Mouse (Mus musculus) left cerebral cortex, adult 2 months (tissue): ENCODE measurements around the gene Ap4e1. TPM values are rescaled to one million over a fixed set of nuclear protein-coding genes. Genes with fewer than 3 reads are reported as not detected.
A peak's percentile ranks its signal among the peaks of the same experiment; 100 is the strongest.
"Not testable (repeated sequence)": the region's sequence is repeated elsewhere in the genome, so short reads cannot be mapped to it uniquely, and the experiment has no call there.

Experiments used
- DNase-seq, 2 experiments: peaks; one replicate each; pipeline ENCODE4 v3.0.0; 2021 to 2022; ENCODE audit warnings: low spot score in 2 of 2, mixed read lengths in 1 of 2; ENCODE audit errors: extremely low spot score in 1 of 2
- H3K27ac ChIP-seq: fragments of 200-600 bp; 2 replicates; pipeline ENCODE4 v1.8.1; 2022
- H3K4me3 ChIP-seq: fragments of 200-600 bp; 2 replicates; pipeline ENCODE4 v1.8.1; 2022
- CTCF ChIP-seq: fragments of 200-600 bp; IDR thresholded peaks from 2 replicates; pipeline ENCODE4 v1.8.1; 2022; ENCODE audit warnings: antibody characterized with exemption, mild to moderate bottlenecking, moderate library complexity
- intact Hi-C: fragments of 180-260 bp; cut with DNase I; formaldehyde crosslinking; loops from one replicate; pipeline ENCODE4 v1.15.1; 2025
- total RNA-seq, 2 experiments: library from RNA; stranded (reverse); gene quantifications; 2 replicates each; pipeline ENCODE4 v1.2.3; 2021

The Ap4e1 gene
- total RNA-seq, 2 experiments from 2014 or later, result 11.9 to 14.1 TPM

GRCm38 (mm10) chr2:127006634-127007370 is 1.7 kb upstream of the Ap4e1 start:
- TF ChIP-seq CTCF, result peak; percentile 69
- intact Hi-C loops, result loop anchor here (5.0 kb wide), 2 partner anchors 205 to 415 kb away; no protein-coding TSS in a partner anchor
- Histone ChIP-seq H3K4me3 (peak overlapping the region; percentile 26), H3K27ac (no peak overlapping the region)
- no peak for DNase-seq

DNA sequence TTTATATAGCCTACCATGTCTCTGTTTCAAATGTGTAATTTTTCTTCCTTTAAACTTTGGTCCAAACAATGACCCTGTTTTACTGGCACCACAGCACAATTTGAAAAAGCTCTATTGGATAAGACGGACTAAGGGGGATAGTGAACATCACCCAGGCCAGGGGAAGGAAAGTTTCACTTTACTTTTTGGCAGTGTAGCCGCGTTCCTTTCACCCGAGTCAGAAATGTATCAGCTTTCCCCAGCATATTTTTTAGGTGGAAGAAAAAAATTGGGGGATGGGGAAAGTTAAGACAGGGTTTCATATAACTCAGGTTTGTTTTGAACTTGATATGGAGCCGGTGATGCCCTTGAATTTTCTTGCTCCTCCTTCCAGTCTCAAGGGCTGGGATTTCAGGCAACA is 1.0 kb upstream of the Ap4e1 start:
- DNase-seq, result no peak
- intact Hi-C loops, result loop anchor here (5.0 kb wide), 2 partner anchors 205 to 415 kb away; no protein-coding TSS in a partner anchor
- no peak overlapping the region for H3K27ac ChIP-seq
- TF ChIP-seq CTCF, result no peak
- H3K4me3 ChIP-seq, result no peak overlapping the region

- DNase-seq, result peak; percentile 39 to 52
- H3K27ac ChIP-seq, result peak overlapping the region; percentile 81
- intact Hi-C loops, result no loop called here
- no peak overlapping the region for H3K4me3 ChIP-seq
- TF ChIP-seq CTCF, result no peak
Observed at GRCm38 (mm10) chr2:127035006-127035605, 26.6 kb downstream of the Ap4e1 start.

DNA sequence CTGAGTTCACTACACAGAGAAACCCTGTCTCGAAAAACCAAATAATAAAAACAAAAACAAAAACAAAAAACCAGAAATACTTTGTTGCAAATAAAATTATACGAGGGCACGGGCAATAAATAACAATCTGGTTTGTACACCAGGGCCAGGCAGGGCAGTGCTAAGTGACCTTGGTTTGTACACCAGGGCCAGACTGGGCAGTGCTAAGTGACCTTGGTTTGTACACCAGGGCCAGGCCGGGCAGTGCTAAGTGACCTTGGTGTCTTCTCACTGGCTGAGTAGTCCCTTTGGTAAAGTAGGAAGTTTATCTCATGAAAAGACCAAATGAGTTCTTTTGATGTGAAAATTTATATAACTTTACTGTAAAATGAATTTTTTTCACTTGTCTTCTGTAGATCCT is 28.8 kb downstream of the Ap4e1 start:
- no peak overlapping the region for H3K4me3 ChIP-seq

DNA sequence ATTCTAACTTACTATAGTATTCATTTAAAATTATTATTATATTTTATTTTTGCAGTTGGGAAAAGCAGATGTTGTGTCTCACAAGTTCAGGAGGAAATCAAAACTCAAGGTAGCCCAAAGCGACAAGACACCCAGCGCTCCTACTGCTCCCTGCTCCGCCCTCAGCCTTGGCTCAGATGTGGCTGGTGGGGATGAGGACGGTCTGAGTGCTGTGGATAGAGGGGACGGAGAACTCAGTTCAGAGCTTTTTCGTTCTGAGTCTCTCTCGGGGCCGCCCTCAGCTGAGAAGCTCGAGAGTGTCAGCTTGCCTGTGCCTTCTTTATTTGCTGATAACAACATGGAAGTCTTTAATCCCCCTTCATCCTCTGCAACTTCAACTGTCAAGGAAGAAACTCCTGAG is 53.0 kb downstream of the Ap4e1 start:
- H3K27ac ChIP-seq, result no peak overlapping the region
- intact Hi-C loops, result no loop called here
- no peak for TF ChIP-seq CTCF

More for the DNA sequence above, 28.8 kb downstream of the Ap4e1 start:
- H3K27ac ChIP-seq, result no peak overlapping the region
- no peak for TF ChIP-seq CTCF
- DNase-seq, result no peak
- intact Hi-C loops, result no loop called here

GRCm38 (mm10) chr2:127068806-127069205 is 60.3 kb downstream of the Ap4e1 start:
- no peak overlapping the region for H3K27ac ChIP-seq
- no peak overlapping the region for H3K4me3 ChIP-seq
- no peak for DNase-seq
- intact Hi-C loops, result no loop called here
- no peak for TF ChIP-seq CTCF

More for the DNA sequence above, 53.0 kb downstream of the Ap4e1 start:
- no peak overlapping the region for H3K4me3 ChIP-seq
- DNase-seq, result no peak

DNA sequence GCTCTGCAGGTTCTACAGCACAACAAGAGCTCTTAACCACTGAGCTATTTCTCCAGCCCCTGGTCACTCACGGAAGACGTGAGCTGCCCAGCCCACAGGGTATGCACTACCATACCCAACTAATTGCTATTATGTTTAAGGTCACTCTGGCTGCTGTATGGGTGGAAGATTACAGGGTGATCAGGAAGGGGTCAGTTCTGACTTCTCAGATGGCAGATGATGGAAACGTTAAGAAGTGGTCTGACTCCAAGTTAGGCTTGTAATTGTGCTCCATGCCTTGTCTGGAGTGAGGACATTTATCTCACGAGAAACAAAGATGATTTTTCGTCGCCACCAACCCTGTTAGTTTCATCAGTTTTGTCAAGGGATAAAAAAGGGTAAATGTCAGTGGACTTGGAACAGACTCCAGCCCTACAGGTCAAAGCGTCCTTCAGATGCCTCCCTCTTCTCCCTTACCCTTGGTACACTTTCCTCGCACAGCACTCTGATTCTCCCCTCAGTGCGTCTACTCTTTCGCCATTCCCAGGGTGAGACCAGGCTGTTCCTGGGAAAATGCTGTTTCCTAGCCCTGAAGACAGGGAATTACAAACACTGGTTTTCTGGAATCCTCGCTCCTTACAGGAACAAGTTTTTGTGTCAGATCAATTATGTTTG is 61.4 kb downstream of the Ap4e1 start:
- TF ChIP-seq CTCF, result no peak
- no peak overlapping the region for H3K27ac ChIP-seq

DNA sequence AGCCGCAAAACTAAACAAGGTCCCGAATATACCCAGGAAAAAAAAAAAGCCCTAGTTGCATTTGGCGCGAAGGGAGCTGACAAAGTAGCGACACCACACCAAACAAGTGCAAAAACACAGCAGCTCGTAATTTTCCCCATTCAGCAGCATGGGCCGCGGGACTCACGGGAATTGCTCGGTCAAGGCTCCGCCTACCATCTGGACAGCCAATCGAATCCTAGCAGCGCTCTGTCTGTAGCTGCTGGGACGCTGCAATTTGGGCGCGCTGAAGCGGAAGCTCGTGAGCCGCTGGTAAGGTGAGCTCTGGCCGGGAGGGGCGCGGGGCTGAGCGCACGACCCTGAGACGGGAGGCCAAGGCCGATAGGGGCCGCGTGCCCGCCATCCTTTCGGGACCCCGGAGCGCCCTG is 61.9 kb downstream of the Ap4e1 start, which contains the start of gene Blvra:
Gene Blvra (plus strand): TSS at position 231 of the 407 bp plus-strand sequence.
- intact Hi-C loops, result no loop called here
- DNase-seq, result peak; percentile 77 to 86
- Histone ChIP-seq H3K27ac (peak within 1 kb of the TSS; percentile 61), H3K4me3 (peak within 1 kb of the TSS; percentile 72)
- TF ChIP-seq CTCF, result no peak

More for the DNA sequence above, 61.4 kb downstream of the Ap4e1 start:
- no peak for DNase-seq
- intact Hi-C loops, result no loop called here
- peak overlapping the region; percentile 72 for H3K4me3 ChIP-seq

DNA sequence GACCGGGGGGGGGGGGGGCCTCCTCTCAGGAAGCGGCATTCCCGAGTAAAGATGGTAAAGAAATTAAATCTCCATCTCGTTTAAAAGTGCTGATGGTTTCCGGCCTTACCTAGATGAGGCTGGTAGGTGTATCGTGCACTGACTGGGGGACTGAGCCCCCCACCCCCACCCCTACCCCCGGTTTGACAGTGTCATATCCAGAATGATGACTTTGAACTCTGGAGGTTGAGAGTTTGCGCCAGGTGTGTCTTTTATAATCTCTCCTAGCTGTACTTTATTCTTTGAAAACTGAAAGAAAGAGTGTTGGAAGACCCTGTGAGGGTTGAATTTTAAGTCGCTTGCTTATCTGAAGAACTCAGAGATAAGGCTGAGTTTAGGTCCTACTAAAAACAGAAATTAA is 62.4 kb downstream of the Ap4e1 start:
- intact Hi-C loops, result no loop called here
- H3K4me3 ChIP-seq, result peak overlapping the region; percentile 72
- no peak for TF ChIP-seq CTCF
- no peak for DNase-seq
- peak overlapping the region; percentile 61 for H3K27ac ChIP-seq

DNA sequence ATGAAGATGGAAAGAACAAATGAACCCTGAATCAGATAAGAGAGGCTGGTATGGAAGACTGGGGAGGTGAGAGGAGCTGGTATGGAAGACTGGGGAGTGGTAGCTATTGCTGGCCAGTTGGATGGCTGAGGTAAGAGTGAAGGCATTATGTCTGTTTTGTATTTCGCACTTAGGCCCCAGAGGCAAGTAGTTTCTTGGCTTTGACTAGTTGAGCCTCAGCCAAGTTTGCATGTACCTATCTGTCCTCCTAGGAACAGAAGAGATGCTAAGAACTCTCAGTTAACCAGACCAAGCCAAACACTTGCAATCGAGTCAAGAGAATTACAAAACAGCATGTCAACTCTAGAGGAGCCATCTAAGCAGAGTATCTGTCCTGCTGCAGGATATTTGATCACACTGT is 65.6 kb downstream of the Ap4e1 start:
- Histone ChIP-seq H3K27ac (no peak overlapping the region), H3K4me3 (no peak overlapping the region)
- intact Hi-C loops, result no loop called here
- TF ChIP-seq CTCF, result no peak
- DNase-seq, result no peak

- intact Hi-C loops, result no loop called here
- no peak overlapping the region for H3K27ac ChIP-seq
- H3K4me3 ChIP-seq, result no peak overlapping the region
- no peak; the same call in 1 of the 2 replicates for TF ChIP-seq CTCF
- DNase-seq, result no peak
Observed at GRCm38 (mm10) chr2:127077611-127078010, 69.1 kb downstream of the Ap4e1 start.

DNA sequence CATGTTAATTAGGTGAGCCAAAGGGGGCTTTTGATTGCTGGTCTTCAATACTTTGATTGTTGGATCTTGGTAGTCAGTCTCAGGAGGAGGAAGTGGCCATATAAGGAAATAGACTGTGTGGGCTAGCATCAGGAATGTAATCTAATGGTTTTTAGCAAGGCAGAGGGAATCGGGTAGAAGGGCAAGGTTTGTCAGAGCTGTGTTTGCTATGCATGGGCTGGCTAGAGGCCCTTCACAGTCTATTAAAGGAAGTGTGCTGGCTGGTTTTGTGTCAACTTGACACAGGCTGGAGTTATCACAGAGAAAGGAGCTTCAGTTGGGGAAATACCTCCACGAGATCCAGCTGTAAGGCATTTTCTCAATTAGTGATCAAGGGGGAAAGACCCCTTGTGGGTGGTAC is 70.5 kb downstream of the Ap4e1 start:
- DNase-seq, intact Hi-C loops, H3K27ac ChIP-seq, H3K4me3 ChIP-seq: not testable (repeated sequence)
